Mouse (Mus musculus): Measurements from ENCODE around the gene Exosc6. TPM values are rescaled to one million over a fixed set of nuclear protein-coding genes. Genes with fewer than 3 reads are reported as not detected.
"Not testable (repeated sequence)": the region's sequence is repeated elsewhere in the genome, so short reads cannot be mapped to it uniquely, and the experiment has no call there.

The Exosc6 gene
- polyA plus RNA-seq, 1 experiment from 2014 or later, result 3.5 TPM

DNA sequence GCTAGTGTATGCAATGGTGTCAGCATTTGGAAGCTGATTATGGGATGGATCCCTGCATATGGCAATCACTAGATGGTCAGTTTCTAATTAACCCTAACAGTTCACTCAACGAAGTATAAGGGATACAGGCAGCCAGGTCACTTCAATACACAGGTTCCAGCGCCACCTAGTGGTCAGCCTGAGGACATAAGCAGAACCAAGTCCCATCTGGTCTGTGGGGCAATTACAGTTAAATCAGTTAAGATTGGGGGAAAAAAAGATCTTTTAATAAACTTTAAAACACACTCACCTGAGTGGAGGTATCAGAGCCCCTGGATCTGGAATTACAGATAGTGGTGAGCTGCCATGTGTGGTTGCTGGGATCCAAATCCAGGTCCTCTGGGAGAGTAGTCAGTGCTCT, 34.0 kb downstream of the Exosc6 start:
- H3K36me3 ChIP-seq (replicated peaks), result no peaks in the 10 kb centered on the region
- H3K27ac ChIP-seq (replicated peaks), result no peak overlapping the region
- H3K27me3 ChIP-seq, result no peaks in the 10 kb centered on the region
- H3K4me2 ChIP-seq, result no peak overlapping the region
- no peak overlapping the region for H3K9ac ChIP-seq
- 6% methylated on average over 2 of the region's 2 CpGs for WGBS (ENCODE audit: insufficient replicate concordance)
- peaks cover 12% of the 10 kb centered on the region for H3K4me1 ChIP-seq (replicated peaks)
- ATAC-seq (ENCODE audit: insufficient read depth), result no peak
- no peak overlapping the region for H3K4me3 ChIP-seq (replicated peaks)
- H3K9me3 ChIP-seq (replicated peaks), result no peaks in the 10 kb centered on the region

DNA sequence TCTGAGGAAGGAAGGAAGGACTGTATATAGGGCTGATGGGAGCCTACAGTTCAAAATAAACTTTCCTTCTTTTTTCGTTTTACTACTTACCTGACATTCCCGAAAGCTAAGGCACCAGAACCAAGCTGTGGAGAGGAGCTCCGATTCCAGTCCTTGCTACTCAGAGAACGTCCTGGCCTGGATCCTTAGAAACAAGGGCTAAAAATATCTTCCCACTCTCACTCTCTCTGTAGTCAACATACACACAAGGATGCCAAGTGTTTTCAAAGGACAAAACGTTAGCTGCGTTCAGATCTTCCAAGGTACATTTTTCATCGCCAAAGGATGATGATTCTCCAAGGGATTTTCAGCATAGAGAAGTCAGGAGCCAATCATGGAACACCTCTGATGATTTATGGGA, 35.6 kb downstream of the Exosc6 start:
- Histone ChIP-seq H3K27ac (replicated peaks) (no peak overlapping the region), H3K4me2 (no peak overlapping the region), H3K4me1 (replicated peaks) (peaks cover 23% of the 10 kb centered on the region), H3K4me3 (replicated peaks) (no peak overlapping the region), H3K36me3 (replicated peaks) (no peaks in the 10 kb centered on the region), H3K27me3 (no peaks in the 10 kb centered on the region), H3K9me3 (replicated peaks) (no peaks in the 10 kb centered on the region), H3K9ac (no peak overlapping the region)
- ATAC-seq (ENCODE audit: insufficient read depth), result no peak
- 64% methylated on average over 7 of the region's 7 CpGs for whole genome bisulfite sequencing (ENCODE audit: insufficient replicate concordance)

DNA sequence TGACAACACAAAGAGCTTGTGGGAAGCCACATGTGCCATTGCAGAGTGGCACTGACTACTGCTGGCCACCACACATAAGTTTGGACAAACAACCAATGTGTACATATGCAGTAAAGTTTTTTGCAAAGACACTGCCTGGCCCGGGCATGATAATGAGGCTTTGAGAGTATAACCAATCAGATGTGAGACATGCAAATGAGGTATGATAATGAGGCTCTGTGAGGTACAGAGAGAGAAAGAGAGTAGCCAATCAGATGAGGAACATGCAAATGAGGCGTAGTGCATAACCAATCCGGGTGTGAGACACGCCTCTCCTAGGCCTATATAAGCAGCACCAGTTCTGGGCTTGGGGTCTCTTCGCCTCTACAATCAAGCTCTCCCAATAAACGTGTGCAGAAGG, 36.2 kb downstream of the Exosc6 start, which contains the start of gene Clec18a:
TSS of gene Clec18a (minus strand) at position 101 of the 400 bp plus-strand sequence.
- H3K9me3 ChIP-seq (replicated peaks); H3K4me3 ChIP-seq (replicated peaks); ATAC-seq (ENCODE audit: insufficient read depth); H3K4me2 ChIP-seq; H3K27me3 ChIP-seq; H3K27ac ChIP-seq (replicated peaks); H3K36me3 ChIP-seq (replicated peaks); H3K9ac ChIP-seq: not testable (repeated sequence)
- H3K4me1 ChIP-seq (replicated peaks), result peaks cover 23% of the 10 kb centered on the region
- WGBS (ENCODE audit: insufficient replicate concordance), result 72% methylated on average over 6 of the region's 6 CpGs

DNA sequence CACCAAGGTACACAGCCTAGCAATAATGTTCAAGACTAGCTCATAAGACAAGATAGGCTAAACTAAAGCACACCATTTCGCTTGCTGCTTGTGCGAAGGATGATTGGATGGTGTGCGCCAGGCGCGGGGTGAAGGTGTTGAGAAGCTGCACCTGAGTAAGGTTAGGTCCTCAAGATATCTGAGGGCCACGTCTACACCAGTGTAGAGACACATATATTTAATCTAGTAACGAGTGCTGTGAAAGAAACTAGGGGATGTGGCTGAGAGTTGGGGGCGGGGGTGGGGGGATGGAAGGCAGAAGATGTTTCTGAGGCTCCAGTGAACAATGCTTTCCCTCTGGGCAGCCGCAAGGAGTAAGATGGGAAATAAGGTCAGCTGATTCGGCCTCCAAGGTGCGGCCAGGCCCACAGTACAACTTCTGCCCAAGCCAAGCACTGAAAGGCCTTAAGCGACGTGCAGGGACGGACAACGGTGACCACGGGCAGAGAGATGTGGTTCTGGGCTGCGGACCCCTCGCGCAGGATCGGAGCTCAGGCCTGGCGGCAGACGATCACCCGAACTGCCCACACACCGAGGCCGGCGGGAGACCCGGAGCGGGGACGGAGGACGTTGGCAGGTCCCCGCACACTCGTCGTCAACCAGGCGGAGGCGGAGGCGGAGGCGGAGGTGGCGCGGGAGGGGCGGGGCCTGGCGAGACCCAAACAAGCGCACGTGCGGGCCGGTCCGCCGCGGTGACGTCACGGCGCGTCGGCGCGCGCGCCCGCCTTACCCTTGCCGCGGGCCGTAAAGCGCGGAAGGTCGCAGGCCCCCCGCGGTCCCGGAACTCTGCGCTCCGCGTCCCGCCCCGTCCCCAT, 38.0 kb downstream of the Exosc6 start, which contains the start of gene Pdpr:
TSS of gene Pdpr (plus strand) at position 766 of the 854 bp plus-strand sequence.
- H3K27ac ChIP-seq (replicated peaks), result 0 out of 2 replicates have a peak within 1 kb of the TSS, but pooled peaks have one; percentile 33
- WGBS (ENCODE audit: insufficient replicate concordance), result 6% methylated on average over 72 of the region's 72 CpGs
- H3K4me1 ChIP-seq (replicated peaks), result peaks cover 23% of the 10 kb centered on the region

DNA sequence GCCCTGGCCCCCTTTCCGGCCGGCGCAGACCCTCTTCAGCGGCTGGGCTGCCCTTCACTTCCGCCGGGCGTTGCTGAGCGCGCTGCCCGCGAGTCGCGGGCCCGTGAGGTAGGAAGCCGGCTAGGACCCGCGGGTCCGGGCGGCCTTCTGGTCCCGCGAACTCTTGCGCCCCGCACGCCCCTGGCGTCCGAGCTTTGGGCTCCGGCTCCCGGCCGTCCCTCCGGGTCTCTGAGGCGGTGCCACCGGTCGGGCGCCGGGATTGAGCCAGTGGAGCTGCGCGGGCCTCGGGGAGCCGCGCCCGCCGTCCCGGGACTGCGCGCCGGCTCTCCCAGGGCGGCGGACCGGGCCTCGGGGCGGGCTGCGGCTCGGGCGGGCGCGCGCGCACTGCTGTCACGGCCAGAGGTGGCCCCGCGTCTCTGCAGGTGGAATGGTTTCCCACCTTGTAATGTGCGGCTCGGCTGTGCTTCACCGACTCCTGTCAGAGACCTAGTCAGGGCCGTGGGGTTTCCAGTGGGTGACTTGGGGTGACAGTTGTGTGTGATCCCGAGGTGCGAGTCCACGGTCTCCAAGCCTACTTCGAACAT, 38.7 kb downstream of the Exosc6 start:
- H3K27ac ChIP-seq (replicated peaks); H3K36me3 ChIP-seq (replicated peaks); H3K27me3 ChIP-seq; H3K9me3 ChIP-seq (replicated peaks): not testable (repeated sequence)
- peak overlapping the region; percentile 55 for H3K9ac ChIP-seq
- H3K4me1 ChIP-seq (replicated peaks), result peaks cover 23% of the 10 kb centered on the region
- H3K4me3 ChIP-seq (replicated peaks), result peak overlapping the region; percentile 67
- ATAC-seq (ENCODE audit: insufficient read depth), result peak; percentile 79
- WGBS (ENCODE audit: insufficient replicate concordance), result under 1% methylated on average over 69 of the region's 69 CpGs
- peak overlapping the region; percentile 94 for H3K4me2 ChIP-seq

More for the DNA sequence above, 38.0 kb downstream of the Exosc6 start, which contains the start of gene Pdpr:
- no peaks in the 10 kb centered on the region for H3K9me3 ChIP-seq (replicated peaks)
- ATAC-seq (ENCODE audit: insufficient read depth), result peak; percentile 86
- peak within 1 kb of the TSS; percentile 94 for H3K4me2 ChIP-seq
- peak within 1 kb of the TSS; percentile 67 for H3K4me3 ChIP-seq (replicated peaks)
- H3K36me3 ChIP-seq (replicated peaks), result no peaks in the 10 kb centered on the region
- H3K9ac ChIP-seq, result peak within 1 kb of the TSS; percentile 57
- no peaks in the 10 kb centered on the region for H3K27me3 ChIP-seq

Small RNAs within 50 kb of the gene (microRNA-seq; reads per million reads assigned to microRNA genes)
- not detected for gene Gm24103
- gene Mir3473d, result 2.0 reads per million

Other genes with a start within 250 kb of the Exosc6 start
- 28.3 and 30.7 TPM in 2 replicates for gene Cog4, start 209.7 kb upstream of the Exosc6 start, polyA plus RNA-seq (2015; fragmentation: Nextera tagmentation; extraction: Ambion mirVana)
- 56.9 and 58.3 TPM in 2 replicates for gene Sf3b3, start 209.6 kb upstream of the Exosc6 start, polyA plus RNA-seq (2015; fragmentation: Nextera tagmentation; extraction: Ambion mirVana)
- gene Fuk, start 153.9 kb upstream of the Exosc6 start, polyA plus RNA-seq (2015; fragmentation: Nextera tagmentation; extraction: Ambion mirVana), result 2.5 and 3.3 TPM in 2 replicates
- gene St3gal2, start 136.4 kb upstream of the Exosc6 start, polyA plus RNA-seq (2015; fragmentation: Nextera tagmentation; extraction: Ambion mirVana), result 21.9 and 24.6 TPM in 2 replicates
- 9.3 and 9.9 TPM in 2 replicates for gene Ddx19a, start 58.5 kb upstream of the Exosc6 start, polyA plus RNA-seq (2015; fragmentation: Nextera tagmentation; extraction: Ambion mirVana)
- 2.4 and 3.0 TPM in 2 replicates for gene Ddx19b, start 24.6 kb upstream of the Exosc6 start, polyA plus RNA-seq (2015; fragmentation: Nextera tagmentation; extraction: Ambion mirVana)
- 54.0 and 55.0 TPM in 2 replicates for gene Aars, start 23.2 kb upstream of the Exosc6 start, polyA plus RNA-seq (2015; fragmentation: Nextera tagmentation; extraction: Ambion mirVana)
- not detected in 2 replicates for gene Clec18a, start 36.1 kb downstream of the Exosc6 start, polyA plus RNA-seq (2015; fragmentation: Nextera tagmentation; extraction: Ambion mirVana)
- 2.4 and 2.6 TPM in 2 replicates for gene Pdpr, start 38.3 kb downstream of the Exosc6 start, polyA plus RNA-seq (2015; fragmentation: Nextera tagmentation; extraction: Ambion mirVana)
- 14.1 and 14.5 TPM in 2 replicates for gene Glg1, start 202.9 kb downstream of the Exosc6 start, polyA plus RNA-seq (2015; fragmentation: Nextera tagmentation; extraction: Ambion mirVana)
- 44.9 and 46.4 TPM in 2 replicates for gene Rfwd3, start 243.9 kb downstream of the Exosc6 start, polyA plus RNA-seq (2015; fragmentation: Nextera tagmentation; extraction: Ambion mirVana)

Data from liver, embryonic 15.5 days (tissue).